Mouse (Mus musculus): ENCODE results near the gene Rcsd1.

The Rcsd1 gene

DNA sequence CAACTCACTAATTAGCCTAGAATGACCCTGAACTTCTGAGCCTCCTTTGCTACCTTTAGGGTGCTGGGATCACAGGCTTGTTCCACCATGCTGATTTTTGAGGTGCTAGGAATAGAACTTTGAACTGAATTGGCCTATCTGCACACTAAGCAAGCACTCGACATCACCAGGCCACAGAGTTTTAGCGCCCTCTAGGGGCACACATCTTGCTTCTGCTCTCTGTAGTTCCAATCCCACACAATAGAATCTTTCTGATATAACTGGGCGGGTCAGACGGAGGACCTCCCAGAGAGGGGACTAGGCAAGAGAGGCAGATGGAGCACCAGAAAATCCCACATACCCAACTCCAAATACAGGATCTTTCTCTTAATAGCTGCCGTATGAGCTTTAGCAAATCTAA lies 51.0 kb downstream of the Rcsd1 start:
- peak; percentile 77 to 85 for DNase-seq

DNA sequence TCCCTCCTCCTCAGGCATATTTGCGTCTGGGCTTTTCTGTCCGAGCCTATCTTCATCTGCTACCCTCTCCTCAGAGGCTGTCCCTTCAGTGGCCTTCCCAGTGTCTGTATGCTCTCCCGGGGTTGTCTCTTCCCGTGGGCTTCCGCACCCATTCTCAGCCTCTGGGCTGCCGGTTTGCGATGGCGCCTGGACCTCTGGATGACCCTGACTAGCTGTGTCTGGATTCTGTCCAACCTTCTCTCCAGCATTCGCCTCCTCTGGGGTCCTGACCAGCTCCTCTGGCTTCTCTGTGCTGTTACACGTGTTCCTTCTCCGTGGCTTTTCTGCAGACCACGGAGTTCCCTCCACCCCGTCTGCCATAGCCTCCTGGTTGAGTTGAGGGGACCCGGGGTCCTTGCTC lies 54.1 kb downstream of the Rcsd1 start:
- DNase-seq, result no peak

DNA sequence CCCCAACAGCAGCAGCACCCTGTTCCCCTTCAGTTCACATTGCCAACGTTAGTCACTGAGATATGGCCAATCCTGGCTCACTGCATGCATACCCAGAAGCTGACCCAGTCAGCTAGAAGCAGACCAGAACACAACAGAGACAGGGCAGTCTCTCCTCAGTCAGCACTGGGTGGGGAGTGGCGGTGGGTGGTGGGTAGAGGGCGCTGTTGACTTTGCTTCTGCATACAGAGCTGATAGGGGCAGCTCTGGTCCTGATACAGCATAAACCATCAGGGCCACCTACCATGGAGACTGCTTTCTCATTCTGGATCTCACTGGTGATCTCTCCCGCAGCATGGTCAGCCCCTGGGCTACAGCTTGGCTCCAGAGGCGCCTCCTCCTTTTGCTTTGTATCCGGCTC lies 54.5 kb downstream of the Rcsd1 start:
- DNase-seq, result no peak

DNA sequence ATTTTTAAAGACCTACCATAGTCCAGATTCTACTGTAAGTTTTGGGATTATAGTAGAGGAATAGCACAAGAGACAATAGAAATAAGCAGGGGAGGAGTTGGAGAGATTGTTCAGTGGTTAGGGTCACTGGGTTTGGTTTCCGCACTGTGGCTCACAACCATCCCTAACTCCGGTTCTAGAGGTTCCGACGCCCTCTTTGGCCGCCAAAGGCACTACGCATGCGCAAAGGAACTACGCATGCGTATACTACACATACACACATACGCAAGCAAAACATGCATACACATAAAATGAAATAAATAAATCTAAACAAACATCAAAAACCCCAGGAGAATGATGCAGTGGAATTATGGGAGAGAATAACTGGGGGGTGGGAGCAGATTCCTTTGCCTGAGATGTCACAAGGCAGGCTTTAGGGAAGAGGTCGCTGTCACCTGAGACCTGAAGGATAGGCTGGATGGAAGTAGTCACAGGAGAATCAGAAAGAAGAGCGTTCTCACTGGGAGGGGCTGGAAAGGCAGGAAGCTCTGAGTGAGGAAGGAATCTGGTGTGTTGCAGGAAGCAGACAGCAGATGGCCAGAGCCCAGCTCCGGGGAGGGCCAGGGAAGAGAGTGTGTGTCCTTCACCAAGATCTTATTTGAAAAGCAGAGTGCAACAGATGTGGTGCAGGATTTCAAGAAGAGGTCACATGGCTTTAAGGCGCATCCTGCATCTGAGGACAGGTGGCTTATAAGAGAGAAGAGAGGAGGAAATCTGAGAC lies 56.3 kb downstream of the Rcsd1 start:
- no peak for DNase-seq

DNA sequence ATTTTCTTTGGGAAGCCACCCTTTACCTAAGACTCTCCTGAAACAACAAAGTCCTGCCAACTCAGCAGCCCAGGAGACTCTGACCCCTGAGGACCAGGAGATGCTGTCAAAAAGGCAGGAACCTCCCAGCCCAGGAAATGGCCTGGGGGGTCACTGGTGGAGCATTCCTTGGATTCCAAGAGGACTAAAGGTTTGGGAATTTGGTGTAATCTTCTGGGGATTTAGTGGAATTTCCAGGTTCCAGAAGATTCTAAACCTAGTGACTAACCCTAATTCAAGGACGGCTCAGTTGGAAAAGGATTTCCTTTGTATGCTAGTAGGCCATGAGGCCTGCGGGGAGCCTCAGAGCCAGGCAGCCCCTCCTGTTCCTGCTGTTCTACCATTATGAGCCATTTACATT lies 57.0 kb downstream of the Rcsd1 start:
- DNase-seq, result no peak

DNA sequence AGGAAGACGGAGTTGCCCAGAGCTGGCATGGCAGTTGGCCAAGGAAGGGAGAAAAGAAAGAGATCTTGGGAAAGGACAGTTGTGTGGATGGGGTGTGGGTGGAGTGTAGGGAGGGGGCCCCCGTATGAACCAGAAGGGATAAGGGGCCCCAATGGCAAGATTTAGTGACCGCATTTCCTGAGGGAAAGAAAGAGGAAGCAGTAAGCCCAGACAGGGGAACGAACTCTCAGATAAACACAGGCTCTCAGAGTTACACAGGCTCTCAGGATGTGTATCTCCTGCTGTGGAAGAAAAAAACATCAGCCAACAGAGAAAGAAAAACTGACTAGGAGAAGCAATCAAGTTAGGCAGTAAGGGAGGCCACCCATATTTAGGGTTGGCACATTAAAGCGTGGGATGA lies 58.4 kb downstream of the Rcsd1 start:
- DNase-seq, result no peak

DNA sequence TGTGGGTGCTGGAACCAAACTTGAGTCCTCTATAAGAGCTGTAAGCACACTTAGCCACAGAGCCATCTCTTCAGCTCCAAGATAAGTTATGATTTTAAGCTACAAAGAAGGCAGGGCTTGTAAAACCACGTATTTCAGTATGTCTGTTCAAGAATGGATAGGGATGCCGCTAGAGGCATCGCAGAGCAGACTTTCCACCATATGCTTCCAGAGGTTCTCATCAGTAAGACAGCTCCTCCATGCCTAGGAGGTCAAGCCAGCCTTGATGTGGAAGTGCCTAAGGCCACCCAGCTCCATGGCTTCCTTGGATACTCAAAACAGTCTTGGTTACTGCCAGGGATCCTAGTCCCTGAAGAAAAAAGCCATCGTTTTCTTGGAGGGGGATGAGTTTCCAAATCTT lies 64.5 kb downstream of the Rcsd1 start:
- DNase-seq, result no peak

DNA sequence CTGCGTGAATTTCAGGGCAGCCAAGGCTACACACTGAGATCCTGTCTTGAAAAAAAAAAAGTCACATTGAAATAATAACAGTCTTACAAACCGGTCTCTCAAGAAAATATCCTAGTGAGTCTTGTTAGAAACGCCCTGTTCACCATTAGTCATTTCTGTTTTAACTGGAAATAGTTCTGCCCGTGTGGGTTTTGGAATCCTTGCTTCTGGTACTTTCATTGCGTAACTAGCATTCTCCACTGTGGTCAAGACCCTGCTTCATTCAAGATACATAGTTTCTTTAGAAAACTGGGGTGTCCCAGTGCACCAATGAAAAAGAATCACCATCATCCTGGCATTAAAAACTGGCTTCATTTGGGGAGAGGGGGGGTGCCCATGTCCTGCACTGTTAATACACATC lies 65.8 kb downstream of the Rcsd1 start:
- DNase-seq, result no peak

DNA sequence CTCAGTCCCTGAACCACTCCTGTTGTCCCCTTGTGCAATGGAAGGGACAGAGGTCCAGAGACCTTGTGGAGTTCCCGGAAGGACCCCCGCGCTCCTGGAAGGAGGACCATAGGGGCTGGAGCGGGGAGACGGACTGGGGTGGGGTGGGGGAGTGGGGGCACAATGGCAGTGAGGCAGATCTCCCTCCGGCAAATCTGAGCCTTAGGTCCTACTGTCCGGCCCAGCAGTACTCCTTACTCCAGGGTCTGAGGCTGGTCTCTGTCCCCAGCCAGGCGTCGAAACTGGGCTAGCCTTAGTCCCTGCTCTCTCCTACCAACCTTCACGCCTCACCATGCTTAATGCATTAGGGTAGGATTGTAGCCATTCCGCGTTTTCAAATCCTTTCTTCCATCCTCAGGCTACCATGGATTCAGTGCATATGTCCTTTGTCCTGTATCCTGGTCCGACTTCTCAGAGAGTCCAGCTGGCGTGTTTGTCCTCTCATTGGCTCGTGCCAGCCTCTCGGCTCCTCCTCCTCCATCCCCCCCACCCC lies 66.7 kb downstream of the Rcsd1 start:
- DNase-seq, result peak in 1 of 2 experiments; percentile 43

DNA sequence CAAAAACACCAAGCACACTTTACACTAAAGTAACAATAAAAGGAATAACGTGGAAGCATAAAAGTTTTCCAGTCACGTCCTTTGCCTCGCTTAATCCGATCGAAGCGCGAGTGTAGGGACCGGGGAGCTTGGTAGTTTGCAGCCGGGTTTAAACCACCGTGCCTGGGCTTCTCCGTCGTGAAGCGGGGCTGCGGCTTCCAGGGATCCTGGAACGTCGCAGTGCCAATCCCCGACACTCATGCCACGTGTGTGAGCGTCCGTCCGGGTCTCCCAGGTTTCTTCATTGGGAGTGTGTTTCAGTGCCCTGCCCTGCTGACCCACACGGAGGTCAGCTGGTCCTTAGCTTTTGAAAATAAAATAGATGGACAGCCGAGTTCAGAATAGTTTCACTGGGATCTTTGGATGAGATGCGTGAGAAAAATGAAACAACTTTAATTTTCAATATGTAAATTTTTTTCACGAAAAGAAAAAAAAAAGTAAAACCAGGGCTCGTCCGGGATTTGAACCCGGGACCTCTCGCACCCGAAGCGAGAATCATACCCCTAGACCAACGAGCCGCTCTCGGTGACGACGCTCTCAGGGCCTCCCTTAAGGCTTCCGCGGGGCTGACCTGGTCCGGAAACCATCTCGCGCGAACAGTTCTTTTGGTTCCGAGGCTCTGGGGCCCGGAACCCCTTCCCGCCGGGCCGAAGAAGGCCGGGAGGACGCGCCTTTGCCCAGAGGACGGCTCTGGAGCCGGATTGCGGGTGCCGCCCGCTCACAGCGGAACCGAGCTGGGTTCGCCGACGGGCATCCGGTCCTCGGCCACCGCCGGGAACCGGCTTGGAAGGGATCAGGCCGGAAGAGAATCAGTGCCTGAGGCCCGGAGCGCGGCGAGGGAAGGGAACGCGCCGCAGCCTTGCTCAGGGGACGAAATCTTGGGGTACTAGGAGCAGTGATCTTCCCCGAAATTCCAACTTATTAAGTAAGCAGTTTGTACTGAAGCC lies 67.5 kb downstream of the Rcsd1 start:
- DNase-seq, result peak; percentile 86 to 92

DNA sequence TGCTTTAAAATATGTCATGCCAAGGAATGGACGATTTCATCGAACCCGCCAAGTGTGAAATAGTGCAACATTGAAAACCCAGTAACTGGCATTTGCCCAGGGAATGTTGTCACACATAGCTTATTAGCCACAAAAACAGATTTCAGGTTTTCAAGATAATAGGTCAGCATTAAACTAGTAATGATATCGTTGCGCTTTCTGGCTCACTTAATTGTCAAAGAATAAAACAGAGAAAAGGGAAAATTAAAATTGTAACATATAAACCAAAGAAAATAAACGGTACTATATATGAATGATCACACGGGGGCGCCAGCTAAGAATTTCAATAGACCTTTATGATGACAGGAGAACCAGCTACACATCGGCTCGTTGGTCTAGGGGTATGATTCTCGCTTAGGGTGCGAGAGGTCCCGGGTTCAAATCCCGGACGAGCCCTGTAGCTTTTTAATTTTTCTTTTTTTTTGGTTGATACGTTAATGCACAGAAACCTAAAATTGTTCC lies 68.2 kb downstream of the Rcsd1 start:
- DNase-seq, result peak; percentile 67 to 79

DNA sequence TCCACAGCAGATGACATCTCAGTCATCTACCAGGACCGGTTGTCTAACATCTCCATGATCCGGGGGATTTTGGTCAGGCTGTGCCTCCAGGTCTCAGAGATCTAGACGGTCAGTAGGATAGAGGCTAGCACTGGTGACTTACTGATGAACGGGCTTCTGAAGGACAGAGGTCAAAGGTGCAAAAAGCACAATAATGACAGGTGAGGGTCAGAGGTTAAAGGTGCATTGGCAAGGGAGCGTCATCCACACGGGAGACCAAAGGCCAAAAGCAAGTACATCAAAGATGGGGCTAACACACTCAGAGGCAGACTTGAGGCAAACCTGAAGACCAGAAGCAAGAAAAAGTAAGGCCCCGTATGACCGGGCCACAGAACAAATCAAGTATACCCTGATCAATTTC lies 73.3 kb downstream of the Rcsd1 start:
- no peak for DNase-seq

DNA sequence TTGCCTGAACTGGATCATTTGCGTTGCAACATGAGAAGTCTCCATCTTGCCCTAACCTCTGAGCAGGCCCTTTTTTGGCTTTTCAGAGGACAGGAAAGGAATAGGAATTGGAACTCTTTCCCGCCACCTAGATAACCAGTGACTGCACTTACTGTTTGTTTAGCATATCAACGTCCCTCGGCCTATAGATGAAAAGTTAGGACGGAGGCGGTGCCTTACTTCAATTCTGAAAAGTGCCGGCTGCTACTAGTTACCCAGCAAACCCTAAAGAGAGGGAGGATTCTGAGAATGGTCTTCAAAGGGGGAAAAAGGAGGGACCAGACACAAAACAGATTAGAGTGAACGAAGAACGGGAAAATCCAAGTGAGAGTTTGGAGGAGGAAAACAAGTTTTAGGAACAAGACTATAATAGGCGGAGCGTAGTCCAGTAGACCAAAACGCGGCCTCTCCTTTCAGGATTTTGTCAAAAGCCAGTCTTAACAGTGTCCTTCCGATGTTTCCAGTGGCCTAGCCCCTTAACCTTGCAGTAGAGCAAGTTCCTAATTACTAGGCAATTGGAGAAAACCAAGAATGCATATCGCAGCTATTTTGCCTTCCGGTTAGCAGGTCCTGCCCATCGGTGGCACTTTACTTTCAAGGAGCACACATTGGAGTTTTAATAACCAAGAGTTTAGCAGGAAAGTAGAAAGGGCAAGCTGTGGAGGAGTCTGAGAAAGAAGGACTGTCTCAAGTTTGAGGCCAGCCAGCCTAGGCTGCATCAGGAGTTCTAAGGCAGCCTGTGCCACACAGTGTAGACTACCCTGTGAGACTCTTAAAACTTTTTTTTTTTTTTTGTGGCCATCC lies 74.3 kb downstream of the Rcsd1 start:
- DNase-seq, result no peak

DNA sequence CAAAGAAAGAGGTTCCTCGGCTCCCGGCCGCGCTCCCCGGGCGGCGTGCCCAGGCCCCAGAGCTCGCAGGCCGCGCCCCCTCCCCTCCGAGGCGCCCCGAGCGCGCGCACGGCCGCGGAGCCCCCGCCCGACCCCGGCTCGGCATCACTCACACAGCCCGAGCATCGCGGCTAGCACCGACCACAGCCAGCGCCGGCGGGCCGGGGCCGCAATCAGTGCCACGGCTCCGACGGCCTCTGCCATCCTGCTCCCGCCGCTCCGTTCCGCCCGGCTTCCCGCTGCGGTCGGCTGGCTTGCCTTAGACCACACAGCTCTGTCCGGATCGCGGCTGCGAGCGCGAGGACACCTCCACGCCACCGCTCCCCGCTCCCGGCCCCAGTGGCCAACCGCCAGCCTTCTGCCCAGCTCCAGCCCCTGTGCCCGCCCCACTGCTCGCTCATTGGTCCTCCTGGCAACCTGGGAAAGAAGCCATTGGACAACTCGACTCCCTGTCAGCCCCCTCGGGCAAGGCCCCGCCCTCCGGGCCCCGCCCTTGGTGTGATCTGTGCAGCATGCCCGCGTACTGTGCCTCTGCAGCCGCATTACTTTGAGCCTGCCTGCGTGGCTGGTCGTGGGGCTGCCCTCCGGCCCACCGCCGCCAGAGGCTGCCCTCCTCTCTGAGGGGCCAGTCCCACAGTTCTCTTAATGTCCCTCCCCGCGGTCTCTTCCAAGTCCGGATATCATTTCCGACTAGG lies 75.2 kb downstream of the Rcsd1 start, which contains the start of gene Mpzl1:
TSS of gene Mpzl1 (minus strand) at position 388 of the 734 bp plus-strand sequence.
- DNase-seq, result peak; percentile 99

DNA sequence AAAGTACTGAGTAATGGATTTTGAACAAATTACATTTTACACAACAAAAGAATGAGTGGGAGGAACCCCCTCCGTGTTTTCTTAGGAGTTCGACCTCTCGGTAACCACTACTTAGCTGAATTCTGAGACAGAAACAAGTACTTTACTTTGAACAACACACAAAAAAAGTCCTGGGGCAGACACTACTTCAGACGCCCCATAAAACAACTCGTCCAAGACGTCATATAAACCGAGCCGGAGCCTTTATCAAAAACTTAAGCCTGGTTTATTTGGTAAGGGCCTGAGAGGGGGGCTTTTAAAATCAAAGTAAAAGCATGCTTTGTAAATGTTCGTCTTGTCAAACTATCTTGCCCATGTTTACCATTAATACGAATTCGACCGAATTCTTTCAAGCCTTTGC lies 76.2 kb downstream of the Rcsd1 start:
- no peak for DNase-seq

DNA sequence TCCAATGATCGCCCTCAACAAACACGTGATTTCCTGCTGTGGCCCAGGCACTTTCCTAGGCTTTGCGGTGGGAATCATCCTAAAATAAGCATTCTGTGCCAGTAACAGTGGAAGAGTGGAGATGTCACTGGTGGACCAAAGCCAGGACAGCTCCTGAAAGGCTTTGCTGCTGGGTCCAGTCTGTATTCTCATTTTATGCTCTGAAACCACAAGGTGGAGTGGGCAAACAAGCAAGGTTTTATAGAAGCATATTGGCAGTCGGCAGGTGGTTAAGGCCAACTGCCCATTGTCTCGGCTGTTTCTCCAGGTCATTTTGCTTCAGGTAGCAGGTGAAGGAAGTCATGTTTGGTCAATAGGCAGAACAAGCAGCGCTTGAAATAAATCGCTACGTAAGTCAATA lies 78.4 kb downstream of the Rcsd1 start:
- no peak for DNase-seq

DNA sequence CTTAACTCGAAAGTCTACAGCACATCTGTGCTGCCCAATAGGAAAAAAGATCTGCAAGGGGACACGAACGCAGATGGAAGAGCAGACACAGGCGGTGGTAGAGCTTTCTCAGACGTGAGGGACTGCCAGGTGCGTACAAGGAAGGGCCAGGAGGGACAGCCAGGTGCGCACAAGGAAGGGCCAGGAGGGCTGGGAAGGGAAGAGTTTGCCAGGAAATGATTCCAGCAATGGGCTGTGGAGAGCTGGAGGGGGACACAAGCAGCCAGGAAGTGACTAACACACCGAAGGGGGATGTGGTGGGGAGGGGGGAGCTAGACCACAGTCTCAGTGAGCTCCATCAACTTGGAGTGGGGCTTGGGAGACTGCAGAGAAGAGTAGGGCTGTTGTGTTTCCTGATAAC lies 79.6 kb downstream of the Rcsd1 start:
- no peak for DNase-seq

DNA sequence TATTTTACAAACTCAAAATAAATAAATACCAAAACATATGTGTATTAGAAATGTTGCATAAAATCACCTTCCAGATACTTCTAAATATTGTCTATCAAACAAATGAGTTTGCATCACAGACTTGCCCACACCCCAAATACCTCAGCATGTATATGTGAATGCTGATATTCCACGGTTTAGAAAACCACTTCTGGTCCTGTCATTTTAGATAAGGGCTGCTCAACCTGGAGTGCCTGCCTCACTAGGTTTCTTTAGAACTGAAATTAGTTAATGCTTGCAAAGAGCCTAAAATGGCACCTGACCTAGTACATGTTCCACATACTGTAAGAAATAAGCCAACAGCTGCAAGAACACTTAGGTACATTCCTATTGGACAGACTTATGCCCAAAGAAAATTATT lies 81.0 kb downstream of the Rcsd1 start:
- no peak for DNase-seq

DNA sequence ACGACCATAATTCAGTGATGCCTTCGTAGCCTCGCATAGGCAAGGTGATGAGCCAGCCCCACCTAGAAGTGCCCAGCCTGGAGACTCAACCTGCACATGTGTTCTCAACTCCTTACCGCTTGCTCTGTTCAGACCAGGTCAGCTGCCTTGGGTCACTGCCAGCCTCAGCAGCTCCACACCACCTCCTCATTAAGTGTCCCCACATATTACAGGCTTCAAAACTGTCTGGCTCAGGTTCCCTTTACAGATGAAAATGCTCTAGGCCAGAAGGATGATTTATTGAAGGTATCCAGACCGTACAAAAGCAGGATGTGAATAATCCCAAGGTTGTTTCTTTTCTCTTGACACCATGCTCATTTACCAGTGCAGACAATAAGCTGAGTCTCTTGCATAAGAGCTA lies 83.7 kb downstream of the Rcsd1 start:
- no peak for DNase-seq

DNA sequence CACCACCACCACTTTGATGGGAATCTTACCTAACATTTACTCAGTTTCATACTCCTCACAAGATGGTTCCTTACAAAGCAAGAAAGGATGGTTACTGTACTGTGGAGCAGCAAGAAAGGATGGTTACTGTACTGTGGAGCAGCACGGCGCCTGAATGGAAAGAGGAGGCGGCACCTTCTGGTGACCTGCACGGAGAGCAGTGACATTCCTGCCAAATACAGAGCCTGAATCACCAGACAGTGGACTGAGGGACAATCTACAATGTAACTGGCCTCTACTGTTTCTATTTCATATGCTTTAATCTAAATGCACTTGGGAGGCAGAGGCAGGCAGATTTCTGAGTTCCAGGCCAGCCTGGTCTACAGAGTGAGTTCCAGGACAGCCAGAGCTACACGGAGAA lies 84.5 kb downstream of the Rcsd1 start:
- DNase-seq, result no peak

DNA sequence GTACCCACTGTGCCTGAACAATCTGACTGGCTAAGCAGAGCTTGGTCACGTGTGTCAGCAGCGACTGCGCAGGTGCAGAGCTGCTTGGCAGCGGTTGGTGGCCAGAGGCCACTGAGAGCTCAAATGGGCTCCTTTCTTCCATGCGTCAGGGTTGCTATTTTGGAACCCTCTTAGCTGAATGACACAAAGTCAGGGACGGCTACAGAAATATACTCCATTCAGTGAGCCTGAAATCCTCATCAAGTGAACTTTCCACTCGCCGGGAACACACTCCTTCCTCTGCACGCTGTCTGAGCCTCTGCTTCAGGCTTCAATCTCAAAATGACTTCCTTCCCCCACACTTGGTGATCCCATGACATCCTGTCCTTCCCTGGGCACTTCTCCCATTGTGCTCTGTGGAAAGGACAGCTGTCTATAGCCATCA lies 91.3 kb downstream of the Rcsd1 start:
- DNase-seq, result peak in 1 of 2 experiments; percentile 38

Measured in kidney, adult 8-10 months (tissue).